Mouse (Mus musculus) skeletal muscle tissue, adult 2 months (tissue): ENCODE measurements around the gene Kctd2.
A peak's percentile ranks its signal among the peaks of the same experiment; 100 is the strongest.
"Not testable (repeated sequence)": the region's sequence is repeated elsewhere in the genome, so short reads cannot be mapped to it uniquely, and the experiment has no call there.

Source experiments
- DNase-seq: peaks from one replicate; pipeline ENCODE4 v3.0.0-alpha.2; 2012; ENCODE audit warnings: low read depth, low spot score

Gene Kctd2

GRCm38 (mm10) chr11:115419531-115420237, at the start of gene Kctd2, which contains the start of gene Atp5h:
Kctd2 (plus strand) TSS chr11:115420128.
Atp5h (minus strand) TSS chr11:115419962.
- peak; percentile 96 for DNase-seq

GRCm38 (mm10) chr11:115370368-115370767, 49.6 kb upstream of the Kctd2 start:
- DNase-seq: no peak

- no peak for DNase-seq
Measured at GRCm38 (mm10) chr11:115371354-115371753, 48.6 kb upstream of the Kctd2 start.

- no peak for DNase-seq
Measured at GRCm38 (mm10) chr11:115372015-115372414, 47.9 kb upstream of the Kctd2 start.

GRCm38 (mm10) chr11:115372737-115373136, 47.2 kb upstream of the Kctd2 start:
- DNase-seq: no peak

- peak; percentile 51 for DNase-seq
Measured at GRCm38 (mm10) chr11:115373805-115374694, 45.9 kb upstream of the Kctd2 start.

GRCm38 (mm10) chr11:115374695-115375425, 45.1 kb upstream of the Kctd2 start:
- no peak for DNase-seq

GRCm38 (mm10) chr11:115376722-115377121, 43.2 kb upstream of the Kctd2 start:
- DNase-seq: no peak

- no peak for DNase-seq
Measured at GRCm38 (mm10) chr11:115377254-115377653, 42.7 kb upstream of the Kctd2 start.

- no peak for DNase-seq
Measured at GRCm38 (mm10) chr11:115377854-115378253, 42.1 kb upstream of the Kctd2 start.

GRCm38 (mm10) chr11:115381276-115381675, 38.7 kb upstream of the Kctd2 start:
- DNase-seq: no peak

- DNase-seq: peak; percentile 82
Measured at GRCm38 (mm10) chr11:115381743-115382539, 38.0 kb upstream of the Kctd2 start, which contains the start of gene Cdr2l. Cdr2l (plus strand) TSS chr11:115381916.

GRCm38 (mm10) chr11:115382891-115383290, 37.0 kb upstream of the Kctd2 start:
- no peak for DNase-seq

- DNase-seq: no peak
Measured at GRCm38 (mm10) chr11:115383701-115384474, 36.0 kb upstream of the Kctd2 start.

GRCm38 (mm10) chr11:115384587-115384986, 35.3 kb upstream of the Kctd2 start:
- no peak for DNase-seq

- DNase-seq: not testable (repeated sequence)
Measured at GRCm38 (mm10) chr11:115386859-115387258, 33.1 kb upstream of the Kctd2 start.

- DNase-seq: no peak
Measured at GRCm38 (mm10) chr11:115391358-115391757, 28.6 kb upstream of the Kctd2 start.

GRCm38 (mm10) chr11:115393721-115394325, 26.1 kb upstream of the Kctd2 start:
- DNase-seq: no peak

- no peak for DNase-seq
Measured at GRCm38 (mm10) chr11:115398085-115398484, 21.8 kb upstream of the Kctd2 start.

- DNase-seq: no peak
Measured at GRCm38 (mm10) chr11:115400126-115400525, 19.8 kb upstream of the Kctd2 start.
